Mouse (Mus musculus) liver, postnatal 0 days (tissue): ENCODE measurements around the gene Mgam.

Source experiments
- CTCF ChIP-seq: sonication (generic); IDR thresholded peaks from 2 replicates; pipeline ENCODE4 v1.5.1; 2016; ENCODE audit warnings: antibody characterized with exemption, low read depth
- EP300 ChIP-seq: IDR thresholded peaks from 2 replicates; pipeline ENCODE4 v1.6.1; 2016; ENCODE audit warnings: antibody characterized with exemption, low read depth, mild to moderate bottlenecking

DNA sequence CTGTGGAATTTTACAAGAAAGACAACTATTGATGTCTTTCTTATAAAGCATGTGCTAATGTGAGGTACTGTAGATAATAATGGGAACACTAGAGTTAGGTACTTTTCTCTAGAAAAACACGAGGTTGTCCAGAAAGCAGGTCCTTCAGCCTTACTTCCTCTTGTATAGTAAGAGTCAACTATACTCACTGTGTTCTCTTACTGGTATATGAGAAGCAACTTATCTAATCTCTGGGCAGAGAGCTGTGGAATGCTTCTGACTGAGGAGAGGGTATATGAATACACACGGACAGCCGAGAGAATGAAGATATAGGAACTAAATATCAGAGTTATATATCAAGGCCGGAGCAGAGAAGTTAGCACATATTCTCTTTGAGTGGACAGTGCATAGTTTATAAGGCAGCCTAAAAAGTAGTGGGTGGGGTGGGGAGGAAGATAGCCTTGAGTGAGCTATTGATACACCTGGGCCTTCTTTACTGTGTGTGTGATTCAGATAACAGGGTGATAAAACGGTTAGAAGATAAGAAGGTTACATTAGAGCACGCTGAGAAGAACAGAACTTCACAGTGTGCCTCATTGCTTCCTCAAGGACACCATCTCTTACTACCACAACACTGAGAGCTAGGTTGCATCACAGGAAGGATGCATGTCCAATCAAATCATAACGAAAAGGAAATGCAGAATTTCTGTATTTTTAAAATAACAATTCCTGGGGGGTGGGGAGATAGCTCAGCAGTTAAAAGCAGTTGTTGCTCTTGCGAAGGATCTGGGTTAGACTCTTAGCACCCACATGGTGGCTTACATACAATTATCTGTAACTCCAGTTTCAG, 12.3 kb downstream of the Mgam start:
- TF ChIP-seq EP300: no peak
- TF ChIP-seq CTCF: no peak
